Mouse (Mus musculus) kidney, adult 9 months (tissue): ENCODE data around the gene Stam2.
A peak's percentile ranks its signal among the peaks of the same experiment; 100 is the strongest.

Experiments
- DNase-seq: peaks from one replicate; pipeline ENCODE4 v3.0.0; 2022

Stam2 gene

GRCm38 (mm10) chr2:52742256-52743158, at the start of gene Stam2:
TSS of gene Stam2 (minus strand) at chr2:52742281.
- DNase-seq, result peak; percentile 94

DNA sequence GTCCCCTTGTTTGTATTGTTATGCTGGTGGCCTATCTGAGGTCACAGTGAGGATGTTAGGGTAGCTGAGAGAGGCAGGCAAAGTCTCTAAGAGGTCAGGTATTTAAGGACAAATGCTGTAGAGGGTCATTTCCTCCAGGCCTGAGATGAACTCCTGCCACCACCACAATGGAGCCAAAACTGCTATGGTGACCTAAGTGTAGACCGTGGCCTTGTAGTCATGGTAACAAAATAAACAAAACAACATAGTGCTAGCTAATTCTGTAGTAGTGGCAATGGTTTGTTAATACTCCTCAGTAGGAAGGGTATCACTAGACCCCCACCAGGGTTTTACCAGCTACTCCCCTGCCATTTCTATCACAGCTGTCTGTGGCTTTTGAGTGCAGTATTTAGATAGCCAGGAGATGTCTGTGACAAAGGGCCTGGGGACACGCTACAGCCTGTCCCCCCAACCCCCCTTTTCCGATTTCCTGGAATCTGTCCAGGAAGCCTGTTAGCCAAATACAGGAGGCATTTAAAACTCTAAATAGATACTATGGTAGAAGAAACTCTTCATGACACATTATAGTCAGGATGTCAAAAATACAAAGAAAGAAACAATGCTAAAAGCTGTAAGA, 43.1 kb upstream of the Stam2 start:
- DNase-seq, result peak; percentile 15

DNA sequence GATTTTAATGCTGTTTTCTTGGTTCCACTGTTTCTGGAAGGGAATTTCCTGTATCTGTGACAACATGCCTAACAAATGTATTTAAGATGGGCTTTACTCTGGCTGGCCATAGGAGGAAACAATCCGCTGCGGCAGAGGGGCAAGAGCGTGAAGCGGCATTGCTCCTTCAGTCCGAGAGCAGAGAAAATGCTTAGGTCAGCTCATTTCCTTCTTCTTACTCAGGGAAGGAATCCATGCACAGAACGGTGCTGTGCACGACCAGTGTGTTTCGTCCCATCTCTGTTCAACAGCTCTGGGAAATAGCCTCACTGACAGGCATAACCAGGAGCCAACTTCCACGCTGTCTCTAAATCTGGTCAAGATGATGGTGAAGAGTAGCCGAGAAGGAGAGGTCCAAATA, 37.9 kb upstream of the Stam2 start:
- no peak for DNase-seq

DNA sequence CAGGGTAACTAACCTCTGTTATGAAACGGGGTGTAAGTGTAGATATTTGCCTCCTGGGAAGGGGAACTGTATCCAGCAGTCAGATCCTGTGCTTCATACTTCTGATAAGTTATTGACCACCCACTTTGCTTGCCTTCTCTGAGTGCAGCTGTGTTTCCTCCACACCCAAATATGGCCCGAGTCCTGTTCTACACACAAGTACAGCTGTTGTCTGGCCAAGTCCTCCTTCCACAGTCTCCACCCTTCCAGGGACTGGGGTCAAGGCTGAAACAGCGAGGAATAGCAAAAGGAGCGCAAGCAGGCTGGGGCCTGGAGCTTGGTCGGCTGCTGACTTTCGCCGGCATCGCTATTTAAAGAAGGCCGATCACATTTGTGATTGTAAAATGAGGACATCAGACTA, 37.3 kb upstream of the Stam2 start:
- DNase-seq, result no peak

GRCm38 (mm10) chr2:52777839-52778238, 35.8 kb upstream of the Stam2 start:
- no peak for DNase-seq

GRCm38 (mm10) chr2:52774373-52774772, 32.3 kb upstream of the Stam2 start:
- no peak for DNase-seq

- DNase-seq, result no peak
Observed at GRCm38 (mm10) chr2:52772774-52773393, 30.8 kb upstream of the Stam2 start.

GRCm38 (mm10) chr2:52765130-52765529, 23.0 kb upstream of the Stam2 start:
- no peak for DNase-seq

DNA sequence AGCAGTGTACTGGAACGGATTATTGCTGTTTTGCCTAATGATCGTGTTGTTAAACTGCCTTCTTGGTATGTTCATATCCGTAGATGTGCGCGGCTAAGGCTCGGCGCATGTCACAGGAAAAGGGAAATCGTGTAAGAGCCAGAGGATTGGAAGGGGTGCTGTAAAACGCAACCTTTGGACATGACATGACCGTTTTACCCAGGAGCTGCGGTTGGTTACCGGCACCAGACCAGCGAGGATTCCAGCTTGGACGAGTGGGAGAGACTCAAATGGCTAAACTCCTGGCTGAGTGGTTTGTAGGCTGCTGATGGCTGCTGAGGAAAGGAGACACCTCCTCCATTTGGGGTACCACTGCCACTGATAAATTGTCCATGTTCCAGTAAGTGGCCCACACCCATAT, 21.8 kb upstream of the Stam2 start:
- no peak for DNase-seq

GRCm38 (mm10) chr2:52763040-52763736, 21.1 kb upstream of the Stam2 start:
- DNase-seq, result peak; percentile 77

GRCm38 (mm10) chr2:52762529-52762928, 20.4 kb upstream of the Stam2 start:
- DNase-seq, result no peak

- peak; percentile 48 for DNase-seq
Observed at GRCm38 (mm10) chr2:52758627-52759026, 16.5 kb upstream of the Stam2 start.

DNA sequence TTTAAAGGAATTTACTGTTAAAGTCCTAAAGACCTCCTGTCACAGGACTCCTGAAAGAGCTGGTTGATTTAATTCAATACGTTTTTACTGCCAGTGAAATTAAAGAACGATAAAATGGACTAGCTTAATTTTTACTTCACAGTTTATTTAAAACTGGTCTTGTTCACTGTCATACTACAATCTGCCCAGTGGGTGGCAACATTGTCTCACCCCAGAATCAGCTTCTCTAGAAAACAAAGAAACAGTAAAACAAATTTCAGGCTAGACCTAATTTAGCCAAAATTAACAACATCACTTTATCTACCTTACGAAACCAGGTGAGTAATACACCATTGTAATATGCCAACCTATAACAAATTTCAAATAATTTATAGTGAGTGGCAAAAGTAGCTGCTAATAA, 14.6 kb upstream of the Stam2 start:
- DNase-seq, result peak; percentile 37

DNA sequence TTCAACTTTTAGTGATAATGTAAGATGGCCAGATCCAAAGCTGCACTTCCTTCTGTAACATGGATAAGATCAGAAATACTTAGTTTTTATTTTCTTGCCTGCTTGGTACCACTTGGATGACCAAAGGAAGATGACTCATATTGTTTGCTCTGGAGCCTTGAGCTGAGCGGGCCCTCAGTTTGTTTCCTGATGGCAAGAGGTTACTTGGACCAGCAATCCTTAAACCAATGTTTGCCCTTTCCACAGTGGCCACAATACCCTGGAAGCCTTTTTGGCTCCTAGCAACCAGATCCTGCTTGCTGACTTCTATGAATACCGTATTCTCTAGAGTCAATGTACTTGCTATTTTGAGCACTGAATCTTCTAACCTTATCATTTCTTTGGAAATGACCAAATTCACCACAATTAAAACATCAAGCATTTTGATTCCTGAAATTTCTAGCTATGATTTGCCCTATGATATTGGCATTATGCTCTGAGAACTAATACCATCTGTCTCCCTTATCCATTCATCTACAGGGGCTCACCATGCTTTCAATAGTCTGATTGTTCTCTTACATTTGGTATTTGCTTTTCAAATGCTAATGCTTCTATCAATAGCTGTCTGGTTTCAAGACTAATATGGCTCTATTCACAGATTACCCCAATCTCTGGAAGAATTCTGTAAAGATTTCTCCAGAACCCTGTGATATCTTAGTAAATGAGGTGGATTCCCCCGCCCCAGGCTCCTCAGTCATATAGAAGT, 11.7 kb upstream of the Stam2 start:
- DNase-seq, result no peak

DNA sequence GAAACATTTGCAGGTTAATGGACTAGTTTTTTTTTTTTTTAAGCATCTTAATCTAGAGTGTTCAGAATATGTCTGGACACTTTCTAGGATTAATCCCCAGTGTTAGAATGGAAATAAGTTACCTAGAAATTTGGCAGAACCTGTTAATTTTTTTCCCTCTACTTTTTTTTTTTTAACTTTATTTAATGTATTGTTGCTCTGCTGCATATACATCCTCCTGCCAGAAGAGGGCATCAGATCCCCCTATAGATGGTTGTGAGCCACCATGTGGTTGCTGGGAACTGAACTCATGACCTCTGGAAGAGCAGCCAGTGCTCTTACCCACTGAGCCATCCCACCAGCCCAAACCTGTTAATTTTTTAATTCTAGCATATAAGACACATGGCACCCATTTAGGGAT, 2.0 kb upstream of the Stam2 start:
- DNase-seq, result no peak

- no peak for DNase-seq
Observed at GRCm38 (mm10) chr2:52741681-52742255, 313 bp downstream of the Stam2 start.

DNA sequence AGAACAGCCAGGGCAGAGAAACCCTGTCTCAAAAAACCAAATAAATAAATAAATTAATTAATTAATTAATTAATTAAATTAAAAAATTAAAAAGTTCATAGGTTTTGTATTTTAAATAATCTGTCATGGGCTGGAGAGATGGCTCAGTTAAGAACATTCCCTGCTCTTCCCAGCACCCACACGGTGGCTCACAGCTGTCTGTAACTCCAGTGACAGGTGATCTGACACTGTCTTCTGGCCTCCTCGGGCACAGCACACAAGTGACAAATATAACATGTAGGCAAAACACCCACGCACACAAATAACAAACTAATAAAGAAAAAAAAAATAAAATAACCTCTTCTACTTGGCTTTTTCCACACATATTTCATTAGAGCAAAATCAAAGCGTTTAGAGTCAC, 1.5 kb downstream of the Stam2 start:
- no peak for DNase-seq

GRCm38 (mm10) chr2:52734504-52734903, 7.6 kb downstream of the Stam2 start:
- DNase-seq, result no peak

- no peak for DNase-seq
Observed at GRCm38 (mm10) chr2:52733659-52734058, 8.4 kb downstream of the Stam2 start.

- no peak for DNase-seq
Observed at GRCm38 (mm10) chr2:52732611-52733010, 9.5 kb downstream of the Stam2 start.

GRCm38 (mm10) chr2:52732001-52732400, 10.1 kb downstream of the Stam2 start:
- DNase-seq, result no peak

- no peak for DNase-seq
Observed at GRCm38 (mm10) chr2:52730891-52731290, 11.2 kb downstream of the Stam2 start.
